Mouse (Mus musculus) megakaryocyte-erythroid progenitor cell, adult 5-6 weeks (primary cell): ENCODE results near the gene Atp5s. TPM values are rescaled to one million over a fixed set of nuclear protein-coding genes. Genes with fewer than 3 reads are reported as not detected.

Experiments
- ATAC-seq: replicated peaks from 2 replicates; pipeline ENCODE4 v1.8.0; 2016; ENCODE audit warnings: mild to moderate bottlenecking, inconsistent platforms; ENCODE audit not compliant: severe bottlenecking, poor library complexity, low FRiP score, low TSS enrichment
- total RNA-seq, 2 experiments: library from RNA; stranded (forward) in 1 of 2; stranded (reverse) in 1 of 2; fragments of 200-1000, 215-1000 nt in 1 of 2; fragments of >200 nt in 1 of 2; fragmentation: Nextera tagmentation in 1 of 2; gene quantifications; 2 replicates each; pipeline ENCODE4 v1.2.3; 2014 to 2017

The Atp5s gene
- total RNA-seq (2014; fragmentation: Nextera tagmentation): 35.6 and 62.7 TPM in 2 replicates
- 10.6 and 13.0 TPM in 2 replicates for total RNA-seq (2017)

- peak; percentile 97 for ATAC-seq
These were observed at the start of gene Atp5s, which contains the start of gene L2hgdh for GRCm38 (mm10) chr12:69724711-69725460. Atp5s (plus strand) TSS chr12:69724950. L2hgdh (minus strand) TSS chr12:69724873.

- no peak for ATAC-seq
These were observed 48.6 kb upstream of the Atp5s start for GRCm38 (mm10) chr12:69676157-69676556.

GRCm38 (mm10) chr12:69680635-69681565, 43.9 kb upstream of the Atp5s start:
- ATAC-seq: peak; percentile 56

DNA sequence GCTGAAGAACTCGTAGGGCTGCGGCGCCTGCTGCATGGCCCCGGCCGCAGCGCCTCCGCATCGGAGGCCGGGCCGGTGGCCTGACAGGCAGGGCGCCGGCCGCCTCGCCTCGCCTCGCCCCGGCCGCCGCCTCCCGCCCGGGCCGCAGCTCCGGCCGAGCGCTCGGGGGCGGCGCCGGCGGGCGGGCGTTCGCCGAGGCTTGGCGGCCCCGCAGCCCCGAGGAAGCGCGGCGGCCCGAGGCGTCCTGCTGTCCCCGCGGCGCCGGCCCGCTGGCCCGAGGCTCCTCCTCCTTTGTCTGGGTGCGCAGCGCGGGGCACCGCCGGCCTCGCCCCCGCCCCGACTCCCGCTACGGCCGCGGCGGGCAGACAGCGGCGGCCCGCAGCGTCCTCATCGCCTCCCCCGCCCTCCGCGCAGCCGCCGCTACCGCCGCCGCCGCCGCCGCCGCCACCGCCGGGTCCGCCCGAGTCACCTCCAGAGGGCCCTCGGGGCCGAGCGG, 43.1 kb upstream of the Atp5s start, which contains the start of gene Sos2:
TSS of gene Sos2 (minus strand) at position 287 of the 496 bp plus-strand sequence.
- no peak for ATAC-seq

- ATAC-seq: peak; percentile 56
These were observed 42.5 kb upstream of the Atp5s start for GRCm38 (mm10) chr12:69682065-69682787.

GRCm38 (mm10) chr12:69682788-69683419, 41.8 kb upstream of the Atp5s start:
- ATAC-seq: no peak

DNA sequence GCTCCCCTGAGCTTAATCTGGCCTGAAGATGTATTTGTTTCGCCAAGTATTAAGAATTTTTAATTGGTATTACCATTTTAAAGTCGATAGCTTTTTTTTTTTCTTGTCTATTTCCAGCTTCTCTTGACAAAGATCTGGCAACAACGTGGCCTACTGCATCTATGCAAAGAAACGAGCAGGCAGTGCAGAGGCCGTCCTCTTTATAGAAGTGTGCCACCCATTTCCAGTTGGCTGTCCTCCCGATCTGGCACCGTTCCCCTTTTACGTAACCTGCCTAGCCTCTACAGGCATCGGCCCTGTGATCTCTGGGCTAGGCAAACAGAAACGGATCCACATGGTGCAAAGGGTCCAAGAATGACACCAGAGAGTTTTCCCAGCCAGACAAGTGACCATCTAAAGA, 41.2 kb upstream of the Atp5s start:
- ATAC-seq: peak; percentile 80

DNA sequence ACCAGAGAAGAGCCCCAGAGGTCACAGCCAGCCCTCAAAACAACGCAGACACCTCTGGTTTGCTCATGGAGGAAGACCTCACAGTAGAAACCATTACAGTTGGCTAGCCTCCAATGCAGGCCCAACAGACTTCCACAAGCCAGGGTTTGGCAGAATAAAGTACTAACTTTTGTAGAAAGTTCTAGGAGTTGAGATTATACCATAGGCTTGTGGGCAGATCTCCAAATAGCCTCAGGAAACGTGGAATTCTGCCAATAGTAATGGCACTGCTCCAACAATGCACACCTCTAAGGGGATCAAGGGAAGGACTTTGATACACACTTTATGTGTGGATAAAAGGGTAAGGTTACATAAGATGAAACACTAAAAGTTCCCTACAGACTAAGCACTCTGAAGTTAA, 36.4 kb upstream of the Atp5s start:
- no peak for ATAC-seq

- ATAC-seq: no peak
These were observed 35.7 kb upstream of the Atp5s start for GRCm38 (mm10) chr12:69689094-69689493.

DNA sequence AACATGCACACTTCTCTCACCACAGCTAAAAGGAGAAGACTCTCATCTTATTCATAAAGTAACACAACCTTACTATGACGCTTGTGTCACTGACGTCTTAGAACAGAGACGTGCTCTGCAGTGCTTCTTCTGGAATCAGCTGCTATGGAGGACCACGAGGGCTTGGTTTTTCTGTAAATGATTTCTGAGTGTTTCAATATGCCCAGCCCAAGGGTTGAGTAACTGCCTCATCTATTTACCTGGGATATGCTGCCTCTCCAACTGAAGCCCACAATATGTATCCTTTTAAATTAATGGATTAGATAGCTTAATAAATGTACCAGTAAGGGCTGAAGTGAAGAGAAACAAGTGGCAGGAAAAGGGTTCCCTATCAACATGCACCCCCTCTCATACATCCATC, 34.0 kb upstream of the Atp5s start:
- ATAC-seq: no peak

- ATAC-seq: no peak
These were observed 31.3 kb upstream of the Atp5s start for GRCm38 (mm10) chr12:69693471-69693870.

- ATAC-seq: peak; percentile 82; the same call in 1 of the 2 replicates
These were observed 28.0 kb upstream of the Atp5s start for GRCm38 (mm10) chr12:69696746-69697145.

DNA sequence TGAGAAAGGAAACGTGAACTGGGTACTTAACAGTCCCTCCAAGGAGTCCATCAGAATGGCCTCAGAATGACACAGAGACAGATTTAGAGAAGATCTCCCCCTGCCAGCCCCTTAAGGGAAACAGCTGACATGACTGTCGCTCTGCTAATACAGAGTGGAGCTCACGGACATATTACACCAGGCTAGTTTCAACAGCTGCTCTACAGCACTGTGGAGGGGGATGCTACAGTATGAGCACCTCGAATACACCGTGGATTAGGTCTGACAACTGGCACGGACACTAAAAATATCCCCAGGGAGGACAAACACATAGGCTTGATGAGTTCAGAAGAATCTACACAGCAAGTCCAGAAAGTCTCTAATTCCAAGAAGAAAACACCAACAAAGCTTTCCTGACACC, 26.4 kb upstream of the Atp5s start:
- ATAC-seq: no peak

DNA sequence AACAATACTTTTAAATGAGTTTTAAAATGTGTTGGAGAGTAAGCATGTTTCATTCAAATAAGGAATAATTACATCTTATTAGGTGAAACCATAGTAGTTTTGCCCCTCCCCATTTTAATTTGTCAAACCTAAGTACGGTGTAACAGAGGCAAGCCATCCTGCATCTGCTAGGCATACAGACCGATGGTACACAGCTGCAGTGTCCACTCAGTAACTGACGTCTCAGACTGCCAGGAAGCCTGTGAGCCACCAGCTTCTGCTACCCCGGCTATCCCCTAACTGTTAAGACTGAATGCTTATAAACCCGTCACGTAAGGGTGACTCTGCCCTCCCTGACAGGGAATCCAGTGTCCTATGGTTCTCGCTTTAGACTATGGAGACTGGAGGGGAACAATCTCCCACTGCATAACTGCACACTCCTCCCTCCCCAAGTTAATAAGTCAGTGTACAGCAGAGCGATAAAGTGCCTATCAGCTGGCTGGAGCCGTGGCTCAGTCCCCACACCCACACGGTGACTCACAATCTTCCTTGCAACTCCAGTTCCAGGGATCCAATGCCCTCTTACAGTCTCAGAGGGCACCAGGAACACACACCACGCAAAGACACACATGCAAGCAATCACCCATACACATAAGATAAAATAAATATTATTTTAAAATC, 19.8 kb upstream of the Atp5s start:
- ATAC-seq: no peak

GRCm38 (mm10) chr12:69713628-69714027, 11.1 kb upstream of the Atp5s start:
- no peak for ATAC-seq

DNA sequence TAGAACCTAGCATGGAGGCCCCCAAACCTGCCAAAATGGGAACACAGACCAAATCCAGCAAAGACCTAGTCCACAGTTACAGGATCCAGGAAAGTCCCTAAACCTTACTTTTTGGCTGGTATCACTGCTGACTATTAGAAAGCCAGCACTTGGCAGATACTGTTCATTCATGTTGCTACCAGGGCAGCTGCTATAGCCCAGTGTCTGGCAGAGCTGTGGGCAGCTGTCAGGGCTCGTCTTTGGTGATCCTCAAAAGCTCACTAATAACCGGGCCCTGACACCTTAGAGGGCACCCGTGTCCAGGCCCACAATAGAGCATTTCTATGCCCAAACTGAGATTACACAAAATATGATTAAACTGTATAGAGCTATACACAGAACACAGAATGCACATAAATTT, 1.9 kb upstream of the Atp5s start:
- ATAC-seq: no peak

GRCm38 (mm10) chr12:69723376-69723775, 1.4 kb upstream of the Atp5s start:
- no peak for ATAC-seq

- no peak for ATAC-seq
These were observed 586 bp upstream of the Atp5s start for GRCm38 (mm10) chr12:69724018-69724710.
